Mouse (Mus musculus) liver, postnatal 0 days (tissue): ENCODE results near the gene Slc35a3. TPM values are rescaled to one million over a fixed set of nuclear protein-coding genes. Genes with fewer than 3 reads are reported as not detected.
"Not testable (repeated sequence)": the region's sequence is repeated elsewhere in the genome, so short reads cannot be mapped to it uniquely, and the experiment has no call there.

Experiments used
- ATAC-seq: fragments of 200-750 bp; cut with Nextera tagmentation; 2 replicates; pipeline ENCODE4 v1.8.0; 2017; ENCODE audit warnings: mild to moderate bottlenecking, moderate library complexity
- DNase-seq: peaks from one replicate; pipeline ENCODE4 v3.0.0-alpha.2; 2016
- H3K27ac ChIP-seq: fragments of 300-500 bp; sonication (generic); 2 replicates; pipeline ENCODE4 v1.5.1; 2014; ENCODE audit warnings: antibody characterized with exemption, moderate library complexity, mild to moderate bottlenecking, low read depth
- H3K27me3 ChIP-seq: fragments of 300-500 bp; sonication (generic); 2 replicates; pipeline ENCODE4 v1.6.1; 2014; ENCODE audit warnings: low read length, control low read depth, mixed read lengths; ENCODE audit not compliant: insufficient read depth
- H3K36me3 ChIP-seq: fragments of 300-500 bp; sonication (generic); replicated peaks from 2 replicates; pipeline ENCODE4 v1.6.1; 2014; ENCODE audit warnings: mild to moderate bottlenecking, control low read depth, low read length, moderate library complexity, mixed read lengths; ENCODE audit not compliant: insufficient read depth
- H3K4me1 ChIP-seq: fragments of 300-500 bp; sonication (generic); 2 replicates; pipeline ENCODE4 v1.6.1; 2014; ENCODE audit warnings: antibody characterized with exemption, mild to moderate bottlenecking, control low read depth; ENCODE audit not compliant: insufficient read depth
- H3K4me2 ChIP-seq: fragments of 300-500 bp; sonication (generic); 2 replicates; pipeline ENCODE4 v1.6.1; 2014; ENCODE audit warnings: low read depth, mild to moderate bottlenecking, low read length, moderate library complexity, mixed read lengths
- H3K4me3 ChIP-seq: fragments of 300-500 bp; sonication (generic); 2 replicates; pipeline ENCODE4 v1.5.1; 2014; ENCODE audit warnings: low read depth, low read length
- H3K9ac ChIP-seq: fragments of 300-500 bp; sonication (generic); replicated peaks from 2 replicates; pipeline ENCODE4 v1.6.1; 2014; ENCODE audit warnings: mild to moderate bottlenecking, moderate library complexity
- H3K9me3 ChIP-seq: fragments of 300-500 bp; sonication (generic); 2 replicates; pipeline ENCODE4 v1.6.1; 2016; ENCODE audit warnings: mild to moderate bottlenecking, control low read depth, low read length, mixed read lengths
- CTCF ChIP-seq: sonication (generic); IDR thresholded peaks from 2 replicates; pipeline ENCODE4 v1.5.1; 2016; ENCODE audit warnings: antibody characterized with exemption, low read depth
- EP300 ChIP-seq: IDR thresholded peaks from 2 replicates; pipeline ENCODE4 v1.6.1; 2016; ENCODE audit warnings: antibody characterized with exemption, low read depth, mild to moderate bottlenecking
- WGBS: fragments of 180-500 bp; shearing (Covaris S2); extraction: QIAGEN DNeasy Blood & Tissue Kit; methylation state at CpG from one replicate; pipeline ENCODE4 v1.1.7; 2014; ENCODE audit not compliant: insufficient replicate concordance; 5-methylcytosine and 5-hydroxymethylcytosine counted together
- polyA plus RNA-seq: library from polyadenylated mRNA; unstranded; fragments of >200 nt; fragmentation: Nextera tagmentation; extraction: Ambion mirVana; gene quantifications from 2 replicates; pipeline ENCODE4 v1.2.1, GENCODE M21; 2015

Gene Slc35a3
- polyA plus RNA-seq, 1 experiment from 2014 or later, result 7.5 TPM

DNA sequence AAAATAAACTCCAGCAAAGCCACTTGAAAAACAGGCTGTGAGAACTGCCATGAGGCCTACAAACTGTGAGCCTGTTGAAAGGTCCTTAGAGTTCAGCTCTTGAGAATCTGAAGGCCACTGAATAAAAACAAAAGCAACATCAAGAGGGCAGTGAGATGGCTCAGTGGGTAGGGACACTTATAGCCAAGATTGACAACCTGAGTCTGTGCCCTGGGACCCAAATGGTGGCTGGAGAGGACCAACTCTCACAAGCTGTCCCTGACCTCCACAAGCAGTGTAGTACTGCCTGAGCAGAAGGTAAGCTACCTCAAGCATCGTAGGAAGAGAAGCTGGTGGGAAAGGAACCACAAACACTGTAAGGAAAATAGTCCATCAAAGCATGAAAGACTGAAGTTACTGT is 31.5 kb downstream of the Slc35a3 start, which contains the start of gene Gm43191:
TSS of gene Gm43191 (minus strand) at position 101 of the 400 bp plus-strand sequence.
- Histone ChIP-seq H3K27ac (no peak within 1 kb of the TSS), H3K9ac (no peak within 1 kb of the TSS), H3K36me3 (peaks cover 13% of the 10 kb centered on the region; the same call in 1 of the 2 replicates), H3K27me3 (no peaks in the 10 kb centered on the region), H3K4me1 (no peaks in the 10 kb centered on the region), H3K9me3 (no peaks in the 10 kb centered on the region), H3K4me2 (no peak within 1 kb of the TSS), H3K4me3 (no peak within 1 kb of the TSS)
- TF ChIP-seq CTCF (no peak), EP300 (no peak)
- DNase-seq, result no peak
- WGBS, result 97% methylated on average over 1 of the region's 1 CpGs
- ATAC-seq, result no peak

DNA sequence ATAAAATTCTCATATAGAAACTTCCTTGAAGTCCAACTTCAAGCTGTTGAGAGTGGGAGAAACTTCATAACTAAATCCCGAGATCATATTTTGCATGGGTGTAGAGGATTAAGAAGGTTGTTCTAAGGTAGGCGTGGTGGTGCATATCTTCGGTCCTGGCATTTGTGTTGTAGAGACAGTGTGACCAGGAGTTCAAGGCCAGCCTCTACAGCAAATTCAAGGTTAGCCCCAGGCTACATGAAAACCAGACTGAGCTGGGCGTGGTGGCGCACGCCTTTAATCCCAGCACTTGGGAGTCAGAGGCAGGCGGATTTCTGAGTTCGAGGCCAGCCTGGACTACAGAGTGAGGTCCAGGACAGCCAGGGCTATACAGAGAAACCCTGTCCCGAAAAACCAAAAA is 48.4 kb downstream of the Slc35a3 start:
- not testable (repeated sequence) for H3K9ac ChIP-seq, H3K4me3 ChIP-seq, H3K27ac ChIP-seq, H3K9me3 ChIP-seq, H3K4me2 ChIP-seq, H3K27me3 ChIP-seq, H3K36me3 ChIP-seq, ATAC-seq, DNase-seq
- H3K4me1 ChIP-seq, result peaks cover 20% of the 10 kb centered on the region
- 86% methylated on average over 9 of the region's 9 CpGs for WGBS

DNA sequence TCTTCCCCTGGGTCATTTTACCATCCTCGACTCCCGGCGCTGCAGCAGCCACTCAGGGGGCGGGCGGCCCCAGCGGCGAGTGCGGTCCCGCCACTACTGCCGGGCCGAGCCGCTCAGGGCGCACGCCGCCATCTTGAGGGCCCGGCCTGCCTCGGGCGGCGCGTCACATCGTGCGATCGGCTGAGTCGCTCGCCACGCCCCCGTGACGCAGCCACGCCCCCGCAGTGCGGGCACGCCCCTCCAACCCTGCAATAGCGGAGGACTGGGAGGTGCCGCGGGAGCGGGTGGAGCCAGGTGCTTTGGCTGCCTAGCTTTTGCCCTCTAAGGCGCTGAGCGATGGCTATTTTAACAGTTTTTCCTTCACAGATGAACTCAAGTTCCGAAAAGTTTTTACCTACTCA is 50.2 kb downstream of the Slc35a3 start, which contains the start of gene Mfsd14a:
TSS of gene Mfsd14a (minus strand) at position 215 of the 401 bp plus-strand sequence.
- peaks cover 1% of the 10 kb centered on the region; the same call in 1 of the 2 replicates for H3K36me3 ChIP-seq
- 0% methylated on average over 39 of the region's 39 CpGs for WGBS
- TF ChIP-seq EP300 (peak; percentile 27; the same call in 1 of the 2 replicates), CTCF (no peak)
- H3K4me3 ChIP-seq, result peak within 1 kb of the TSS; percentile 80
- DNase-seq, result peak; percentile 100
- H3K27me3 ChIP-seq, result no peaks in the 10 kb centered on the region
- H3K27ac ChIP-seq, result peak within 1 kb of the TSS; percentile 93
- no peaks in the 10 kb centered on the region for H3K9me3 ChIP-seq
- H3K4me2 ChIP-seq, result peak within 1 kb of the TSS; percentile 77
- H3K9ac ChIP-seq, result peak within 1 kb of the TSS; percentile 78
- H3K4me1 ChIP-seq, result peaks cover 34% of the 10 kb centered on the region
- peak; percentile 98 for ATAC-seq

DNA sequence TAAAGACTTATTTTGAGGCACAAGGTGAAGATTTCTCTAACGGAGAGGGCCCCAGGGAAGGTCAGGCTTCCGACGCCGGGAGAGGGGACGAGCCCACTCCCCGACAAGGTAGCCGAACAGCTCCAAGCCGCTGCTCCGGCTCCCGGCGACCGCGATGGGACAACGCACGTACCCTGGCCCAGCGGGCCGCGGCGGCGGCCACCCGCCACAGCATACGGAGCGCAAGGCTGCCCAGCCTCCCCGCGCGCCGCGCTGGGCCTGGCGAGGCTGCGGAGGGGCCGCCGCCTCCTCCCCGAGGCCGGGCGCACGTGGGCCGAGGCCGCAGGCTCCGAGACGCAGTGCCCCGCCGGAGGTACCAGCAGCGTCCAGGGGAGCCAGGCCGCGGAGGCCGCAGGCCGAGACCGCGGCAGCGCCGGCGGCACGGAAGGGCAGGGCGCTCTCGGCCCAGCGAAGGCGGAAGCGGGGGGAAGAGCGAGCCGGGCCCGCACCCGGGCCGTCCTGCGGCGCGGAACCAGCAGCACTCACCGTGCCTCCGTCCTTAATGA is 50.7 kb downstream of the Slc35a3 start:
- no peak for DNase-seq
- H3K4me2 ChIP-seq, result peak overlapping the region; percentile 77
- H3K4me3 ChIP-seq, result peak overlapping the region; percentile 80
- no peaks in the 10 kb centered on the region for H3K36me3 ChIP-seq
- H3K27ac ChIP-seq, result peak overlapping the region; percentile 93
- WGBS, result under 1% methylated on average over 59 of the region's 68 CpGs
- H3K9me3 ChIP-seq, result no peaks in the 10 kb centered on the region
- H3K9ac ChIP-seq, result peak overlapping the region; percentile 78
- H3K27me3 ChIP-seq, result no peaks in the 10 kb centered on the region
- H3K4me1 ChIP-seq, result peaks cover 39% of the 10 kb centered on the region
- ATAC-seq, result peak; percentile 75
- TF ChIP-seq CTCF, result no peak
- no peak for TF ChIP-seq EP300

DNA sequence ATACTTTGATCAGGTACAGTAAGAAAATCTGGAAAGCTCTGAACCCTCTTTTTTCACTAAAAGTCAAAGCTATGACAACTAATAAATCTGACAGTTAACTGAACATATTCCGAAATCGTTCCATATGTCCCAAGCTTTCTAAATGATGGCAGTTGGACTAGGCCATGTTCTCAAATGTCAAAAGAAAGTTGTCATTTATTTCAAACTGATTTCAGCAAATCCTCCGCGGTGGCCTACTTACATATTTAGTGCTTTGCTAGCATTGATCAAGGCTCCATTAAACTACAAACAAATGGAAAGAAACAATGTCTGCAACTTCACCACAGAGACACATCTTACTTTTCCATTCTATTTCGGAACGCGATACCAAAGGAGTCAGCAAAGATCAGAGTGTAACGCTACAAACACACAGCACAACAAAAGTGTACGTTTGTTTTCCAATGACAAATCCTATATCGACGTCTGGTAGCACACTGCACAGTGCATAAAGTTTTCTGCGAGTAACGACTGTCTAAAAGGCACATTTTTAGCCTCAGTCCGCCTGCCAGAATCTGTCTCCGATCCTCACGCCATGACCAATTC is 51.3 kb downstream of the Slc35a3 start:
- peaks cover 44% of the 10 kb centered on the region for H3K4me1 ChIP-seq
- TF ChIP-seq EP300 (no peak), CTCF (no peak)
- 5% methylated on average over 16 of the region's 16 CpGs for WGBS

DNA sequence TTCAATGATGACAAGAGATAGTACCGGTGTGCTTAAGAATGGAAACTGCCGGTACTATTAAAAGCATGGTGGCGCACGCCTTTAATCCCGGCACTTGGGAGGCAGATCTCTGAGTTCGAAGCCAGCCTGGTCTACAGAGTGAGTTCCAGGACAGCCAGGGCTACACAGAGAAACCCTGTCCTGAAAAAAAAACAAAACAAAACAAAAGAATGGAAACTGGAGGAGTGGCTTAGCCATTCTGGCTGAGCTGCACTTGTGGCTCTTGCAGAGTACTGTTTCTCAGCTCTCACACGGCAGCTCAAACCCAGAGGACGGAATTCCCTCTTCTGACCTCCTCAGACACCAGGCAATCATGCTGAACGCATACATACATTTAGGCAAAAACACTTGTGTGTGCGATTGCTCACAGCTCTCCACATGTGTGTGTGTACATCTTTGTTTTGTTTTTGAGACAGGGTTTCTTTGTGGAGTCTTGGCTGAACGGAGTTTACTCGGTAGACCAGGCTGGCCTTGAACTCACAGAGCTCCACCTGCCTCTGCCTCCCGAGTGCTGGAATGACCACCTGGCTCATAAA is 52.7 kb downstream of the Slc35a3 start:
- ATAC-seq, result no peak
- H3K4me1 ChIP-seq, result peaks cover 48% of the 10 kb centered on the region
- H3K9ac ChIP-seq, result no peak overlapping the region
- 72% methylated on average over 13 of the region's 13 CpGs for WGBS
- DNase-seq, result no peak
- H3K27me3 ChIP-seq, result no peaks in the 10 kb centered on the region
- TF ChIP-seq EP300 (no peak), CTCF (no peak)
- no peak overlapping the region for H3K27ac ChIP-seq
- H3K4me3 ChIP-seq, result no peak overlapping the region
- H3K4me2 ChIP-seq, result peak overlapping the region; percentile 77
- no peaks in the 10 kb centered on the region for H3K9me3 ChIP-seq
- no peaks in the 10 kb centered on the region for H3K36me3 ChIP-seq

More for the DNA sequence above, 51.3 kb downstream of the Slc35a3 start:
- Histone ChIP-seq H3K27me3 (no peaks in the 10 kb centered on the region), H3K4me2 (peak overlapping the region; percentile 77), H3K36me3 (no peaks in the 10 kb centered on the region), H3K4me3 (peak overlapping the region; percentile 80), H3K9me3 (no peaks in the 10 kb centered on the region), H3K27ac (peak overlapping the region; percentile 93), H3K9ac (peak overlapping the region; percentile 78)
- ATAC-seq (no peak), DNase-seq (no peak)
